Mouse (Mus musculus): ENCODE results near the gene Src. TPM values are rescaled to one million over a fixed set of nuclear protein-coding genes. Genes with fewer than 3 reads are reported as not detected.

Gene Src
- polyA plus RNA-seq, 1 experiment from 2014 or later: 20.7 TPM

DNA sequence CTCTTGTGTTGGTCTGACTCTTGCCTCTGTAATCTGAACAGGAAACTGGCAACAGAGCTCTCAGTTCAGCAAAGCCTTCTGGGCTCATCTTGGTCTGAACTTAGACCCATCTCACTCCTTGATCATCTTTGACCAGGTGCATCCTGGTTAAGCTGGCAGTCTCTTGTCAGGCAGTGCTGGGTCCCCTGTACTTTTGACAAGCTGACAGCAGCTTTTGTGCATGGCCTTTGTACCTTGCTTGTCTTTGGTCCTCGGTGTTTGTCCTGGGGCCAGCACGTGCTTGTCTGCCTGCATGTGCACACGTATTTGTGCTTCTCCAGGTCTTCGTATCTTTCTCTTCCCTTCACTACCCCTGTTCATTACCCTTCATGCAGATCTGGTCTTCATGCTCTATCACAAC, 91.8 kb downstream of the Src start:
- Histone ChIP-seq H3K9me3 (replicated peaks) (no peaks in the 10 kb centered on the region), H3K9ac (no peak overlapping the region), H3K27ac (replicated peaks) (no peak overlapping the region), H3K4me1 (peaks cover 21% of the 10 kb centered on the region), H3K36me3 (no peaks in the 10 kb centered on the region), H3K4me2 (replicated peaks) (no peak overlapping the region), H3K27me3 (no peaks in the 10 kb centered on the region), H3K4me3 (replicated peaks) (no peak overlapping the region)
- WGBS: 62% methylated on average over 4 of the region's 4 CpGs
- ATAC-seq (ENCODE audit: insufficient number of reproducible peaks, low FRiP score, low TSS enrichment, low read depth): no peak

DNA sequence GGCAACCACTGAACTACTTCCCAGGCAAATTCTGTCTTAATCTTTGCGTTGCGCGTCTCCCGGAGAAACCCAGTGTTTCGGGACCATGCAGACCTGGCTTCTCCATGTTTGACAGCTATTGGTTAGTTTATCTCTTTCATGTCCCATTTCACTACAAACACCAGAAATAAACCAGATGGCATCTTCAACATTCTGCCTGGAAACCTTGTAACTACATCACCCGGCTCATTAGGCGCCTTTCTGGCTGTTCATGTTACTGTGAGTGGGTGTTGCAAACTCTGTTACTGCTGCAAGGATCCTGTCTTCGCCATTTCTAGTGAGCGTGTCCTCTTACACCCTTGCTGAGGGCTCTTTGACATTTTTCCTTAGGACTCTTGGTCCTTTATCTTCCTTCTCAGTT, 94.6 kb downstream of the Src start:
- no peaks in the 10 kb centered on the region for H3K27me3 ChIP-seq
- no peak for ATAC-seq (ENCODE audit: insufficient number of reproducible peaks, low FRiP score, low TSS enrichment, low read depth)
- 67% methylated on average over 9 of the region's 9 CpGs for WGBS

DNA sequence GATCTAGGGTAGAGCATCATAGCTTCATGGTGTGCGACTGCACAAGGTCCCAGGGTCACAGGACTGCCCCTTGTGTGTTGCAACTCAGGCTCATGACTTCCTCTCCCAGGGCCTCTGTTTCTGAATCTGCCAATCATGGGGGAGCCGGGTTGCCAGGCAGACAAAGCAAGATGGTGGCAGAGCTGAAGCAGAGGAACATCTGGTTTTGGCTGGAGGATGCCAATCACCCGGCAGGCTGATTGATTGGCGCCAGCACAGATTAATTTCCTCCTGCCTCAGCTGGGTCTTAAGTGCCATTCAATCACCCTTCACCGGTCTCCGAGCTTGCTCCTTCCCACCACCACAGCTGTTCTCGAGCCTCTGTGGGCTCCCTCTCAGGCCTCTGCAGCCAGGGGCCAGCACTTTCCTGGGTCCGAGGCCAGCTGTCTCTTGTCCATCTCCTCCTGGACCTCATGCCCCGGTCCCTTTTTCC, 95.5 kb downstream of the Src start:
- no peaks in the 10 kb centered on the region for H3K36me3 ChIP-seq
- WGBS: 26% methylated on average over 9 of the region's 9 CpGs
- H3K27ac ChIP-seq (replicated peaks): 0 out of 2 replicates have a peak overlapping the region, but pooled peaks have one; percentile 28
- H3K9ac ChIP-seq: no peak overlapping the region
- H3K4me2 ChIP-seq (replicated peaks): no peak overlapping the region
- 0 out of 2 replicates have a peak, but pooled peaks have one; percentile 26 for ATAC-seq (ENCODE audit: insufficient number of reproducible peaks, low FRiP score, low TSS enrichment, low read depth)
- no peak overlapping the region for H3K4me3 ChIP-seq (replicated peaks)
- peaks cover 10% of the 10 kb centered on the region for H3K4me1 ChIP-seq
- no peaks in the 10 kb centered on the region for H3K27me3 ChIP-seq
- no peaks in the 10 kb centered on the region for H3K9me3 ChIP-seq (replicated peaks)

More for the DNA sequence above, 94.6 kb downstream of the Src start:
- H3K4me2 ChIP-seq (replicated peaks): no peak overlapping the region
- no peaks in the 10 kb centered on the region for H3K9me3 ChIP-seq (replicated peaks)
- no peaks in the 10 kb centered on the region for H3K36me3 ChIP-seq
- no peak overlapping the region for H3K4me3 ChIP-seq (replicated peaks)
- no peak overlapping the region for H3K9ac ChIP-seq
- no peak overlapping the region for H3K27ac ChIP-seq (replicated peaks)
- peaks cover 10% of the 10 kb centered on the region for H3K4me1 ChIP-seq

DNA sequence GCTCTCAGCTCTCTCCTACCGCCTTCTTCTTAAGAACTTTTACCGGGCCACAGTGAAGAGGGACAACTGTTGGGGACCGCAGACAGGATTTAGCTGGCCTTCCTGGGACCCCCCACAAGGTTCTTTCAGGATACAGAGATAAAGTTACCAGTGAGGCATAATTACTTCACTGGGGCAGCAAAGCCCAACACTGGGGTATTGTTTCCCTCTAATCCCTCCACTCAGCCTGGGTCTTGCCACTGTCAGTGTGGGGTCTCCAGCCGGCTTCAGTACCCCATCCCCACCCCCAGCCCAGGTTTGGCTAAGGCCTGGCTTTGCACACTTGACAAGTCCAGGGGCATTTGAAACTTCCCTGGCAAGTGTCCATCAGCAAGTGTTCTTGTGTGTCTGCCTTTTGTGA, 96.1 kb downstream of the Src start:
- Histone ChIP-seq H3K4me1 (peaks cover 10% of the 10 kb centered on the region), H3K9me3 (replicated peaks) (no peaks in the 10 kb centered on the region), H3K4me3 (replicated peaks) (no peak overlapping the region), H3K27ac (replicated peaks) (0 out of 2 replicates have a peak overlapping the region, but pooled peaks have one; percentile 28), H3K4me2 (replicated peaks) (no peak overlapping the region), H3K36me3 (no peaks in the 10 kb centered on the region), H3K9ac (no peak overlapping the region), H3K27me3 (no peaks in the 10 kb centered on the region)
- peak; percentile 66; the same call in 1 of the 2 replicates for ATAC-seq (ENCODE audit: insufficient number of reproducible peaks, low FRiP score, low TSS enrichment, low read depth)
- WGBS: 20% methylated on average over 4 of the region's 4 CpGs

DNA sequence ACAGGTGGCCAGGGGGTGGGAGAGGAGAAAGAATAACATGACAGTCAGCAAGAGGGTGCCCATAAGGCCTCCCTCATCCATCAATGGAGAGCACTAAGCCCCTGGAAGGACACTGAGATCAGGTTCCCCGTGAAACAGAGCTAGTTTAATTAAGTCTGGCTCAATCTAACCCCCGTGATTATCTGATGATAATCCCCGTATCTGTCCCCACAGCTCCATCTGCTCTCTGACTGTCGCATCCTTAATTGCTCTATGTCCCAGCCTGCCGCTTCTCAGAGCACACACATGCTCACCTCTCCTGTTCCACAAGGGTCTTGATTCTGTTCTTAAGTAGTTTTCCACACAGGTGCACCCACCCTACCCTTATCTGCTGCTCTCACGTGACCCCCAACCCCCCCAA, 99.3 kb downstream of the Src start:
- Histone ChIP-seq H3K9ac (no peak overlapping the region), H3K4me3 (replicated peaks) (no peak overlapping the region), H3K4me1 (peaks cover 13% of the 10 kb centered on the region), H3K27me3 (no peaks in the 10 kb centered on the region), H3K4me2 (replicated peaks) (no peak overlapping the region), H3K27ac (replicated peaks) (no peak overlapping the region), H3K9me3 (replicated peaks) (no peaks in the 10 kb centered on the region), H3K36me3 (no peaks in the 10 kb centered on the region)
- 55% methylated on average over 6 of the region's 6 CpGs for WGBS
- ATAC-seq (ENCODE audit: insufficient number of reproducible peaks, low FRiP score, low TSS enrichment, low read depth): no peak

DNA sequence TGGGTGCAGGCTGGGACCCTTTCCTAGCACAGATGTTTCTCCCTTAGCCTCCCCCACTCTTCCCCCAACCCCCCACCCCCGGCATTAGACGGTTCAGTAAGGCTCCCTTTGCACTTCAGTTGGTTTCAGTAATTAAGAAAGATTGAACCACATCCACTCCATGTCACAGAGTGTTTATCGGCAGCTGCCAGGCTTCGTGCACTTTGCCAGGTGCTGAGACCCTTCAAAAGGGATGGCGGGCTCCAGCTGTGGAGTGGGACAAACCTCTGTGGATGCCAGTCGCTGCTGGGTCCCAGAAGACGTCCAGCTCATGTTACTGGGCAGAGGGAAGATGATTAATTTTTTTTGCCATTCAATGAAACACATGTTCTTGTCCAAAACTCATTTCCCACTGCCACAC, 100.2 kb downstream of the Src start:
- H3K4me2 ChIP-seq (replicated peaks): no peak overlapping the region
- no peak overlapping the region for H3K4me3 ChIP-seq (replicated peaks)
- no peak overlapping the region for H3K27ac ChIP-seq (replicated peaks)
- no peaks in the 10 kb centered on the region for H3K36me3 ChIP-seq
- no peaks in the 10 kb centered on the region for H3K9me3 ChIP-seq (replicated peaks)
- no peak overlapping the region for H3K9ac ChIP-seq
- H3K27me3 ChIP-seq: no peaks in the 10 kb centered on the region
- 32% methylated on average over 7 of the region's 7 CpGs for WGBS
- H3K4me1 ChIP-seq: peaks cover 9% of the 10 kb centered on the region
- ATAC-seq (ENCODE audit: insufficient number of reproducible peaks, low FRiP score, low TSS enrichment, low read depth): no peak

DNA sequence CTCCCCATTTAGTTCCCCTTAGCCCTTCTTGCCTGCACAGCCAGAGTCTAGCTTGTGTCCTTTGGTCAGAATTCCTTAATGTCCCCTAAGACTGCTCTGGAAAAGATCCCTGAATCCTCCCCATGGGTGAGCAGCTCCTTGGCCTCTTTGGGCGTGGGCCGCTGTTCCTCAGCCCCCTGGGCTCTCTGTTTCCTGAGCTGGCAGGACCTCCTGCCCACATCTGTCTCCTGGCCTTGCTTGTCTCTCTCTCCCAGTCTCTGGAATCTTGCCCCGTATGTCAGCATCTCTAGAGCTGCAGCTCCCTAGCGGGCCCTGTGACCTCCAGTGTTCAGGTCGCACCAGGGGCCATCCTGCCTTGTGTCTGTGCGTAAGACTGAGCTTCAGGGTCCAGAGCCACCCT, 101.2 kb downstream of the Src start:
- no peak overlapping the region for H3K9ac ChIP-seq
- no peak overlapping the region for H3K27ac ChIP-seq (replicated peaks)
- H3K9me3 ChIP-seq (replicated peaks): no peaks in the 10 kb centered on the region
- H3K27me3 ChIP-seq: no peaks in the 10 kb centered on the region
- no peak overlapping the region for H3K4me2 ChIP-seq (replicated peaks)
- no peak for ATAC-seq (ENCODE audit: insufficient number of reproducible peaks, low FRiP score, low TSS enrichment, low read depth)
- H3K4me3 ChIP-seq (replicated peaks): no peak overlapping the region
- no peaks in the 10 kb centered on the region for H3K36me3 ChIP-seq
- WGBS: 60% methylated on average over 6 of the region's 6 CpGs
- H3K4me1 ChIP-seq: peaks cover 3% of the 10 kb centered on the region; the same call in 1 of the 2 replicates

DNA sequence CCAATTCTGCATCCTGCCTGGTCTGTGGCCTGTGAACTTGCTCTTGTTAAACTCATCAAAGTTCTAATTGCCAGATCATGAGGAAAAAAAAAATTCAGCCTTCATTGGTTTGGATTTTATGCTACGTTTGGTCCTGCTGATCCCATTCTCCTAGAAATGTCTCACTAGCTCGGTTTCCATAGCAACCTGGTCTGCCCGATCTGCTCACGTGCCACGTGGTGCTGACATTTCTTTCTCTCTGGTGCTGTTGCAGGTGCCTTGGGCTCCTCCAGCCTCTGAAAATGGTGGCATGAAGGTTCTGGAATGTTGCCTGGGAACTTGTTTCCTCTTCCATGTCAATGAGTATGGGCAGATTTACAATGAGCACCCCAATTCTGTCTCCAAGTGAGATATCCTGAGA, 102.3 kb downstream of the Src start:
- no peak overlapping the region for H3K4me2 ChIP-seq (replicated peaks)
- no peak for ATAC-seq (ENCODE audit: insufficient number of reproducible peaks, low FRiP score, low TSS enrichment, low read depth)
- no peaks in the 10 kb centered on the region for H3K36me3 ChIP-seq
- H3K4me1 ChIP-seq: peaks cover 3% of the 10 kb centered on the region; the same call in 1 of the 2 replicates
- H3K9ac ChIP-seq: no peak overlapping the region
- no peak overlapping the region for H3K4me3 ChIP-seq (replicated peaks)
- no peaks in the 10 kb centered on the region for H3K27me3 ChIP-seq
- no peaks in the 10 kb centered on the region for H3K9me3 ChIP-seq (replicated peaks)
- WGBS: 40% methylated on average over 5 of the region's 5 CpGs
- no peak overlapping the region for H3K27ac ChIP-seq (replicated peaks)

Other genes with a start within 250 kb of the Src start
- gene Rbl1, start 213.9 kb upstream of the Src start, polyA plus RNA-seq (2015; fragmentation: Nextera tagmentation; extraction: Ambion mirVana): 18.7 and 19.6 TPM in 2 replicates
- gene Rpn2, start 139.4 kb upstream of the Src start, polyA plus RNA-seq (2015; fragmentation: Nextera tagmentation; extraction: Ambion mirVana): 303 and 311 TPM in 2 replicates
- 0.69 and 0.77 TPM in 2 replicates for gene Mroh8, start 138.9 kb upstream of the Src start, polyA plus RNA-seq (2015; fragmentation: Nextera tagmentation; extraction: Ambion mirVana)
- gene Ghrh, start 70.9 kb upstream of the Src start, polyA plus RNA-seq (2015; fragmentation: Nextera tagmentation; extraction: Ambion mirVana): not detected in 2 replicates
- 89.8 and 92.3 TPM in 2 replicates for gene Manbal, start 50.9 kb upstream of the Src start, polyA plus RNA-seq (2015; fragmentation: Nextera tagmentation; extraction: Ambion mirVana)
- 322 and 340 TPM in 2 replicates for gene Nnat, start 141.6 kb downstream of the Src start, polyA plus RNA-seq (2015; fragmentation: Nextera tagmentation; extraction: Ambion mirVana)
- gene Blcap, start 152.8 kb downstream of the Src start, polyA plus RNA-seq (2015; fragmentation: Nextera tagmentation; extraction: Ambion mirVana): 54.2 and 57.1 TPM in 2 replicates

All from embryonic facial prominence, embryonic 15.5 days (tissue).